Mouse (Mus musculus) heart, postnatal 0 days (tissue): Measurements from ENCODE around the gene Smpd3.

Experiments used
- CTCF ChIP-seq: IDR thresholded peaks from 2 replicates; pipeline ENCODE4 v1.5.1; 2016; ENCODE audit warnings: antibody characterized with exemption, control low read depth, low read depth
- EP300 ChIP-seq: IDR thresholded peaks from 2 replicates; pipeline ENCODE4 v1.6.1; 2016; ENCODE audit warnings: antibody characterized with exemption, low read depth

GRCm38 (mm10) chr8:106320002-106320401 lies 17.8 kb downstream of the Smpd3 start:
- no peak for TF ChIP-seq CTCF
- TF ChIP-seq EP300: no peak
